Mouse (Mus musculus) forebrain, postnatal 0 days (tissue): ENCODE results near the gene Ndufa12. TPM values are rescaled to one million over a fixed set of nuclear protein-coding genes. Genes with fewer than 3 reads are reported as not detected.

ENCODE experiments used
- ATAC-seq: fragments of 200-750 bp; cut with Nextera tagmentation; 2 replicates; pipeline ENCODE4 v1.8.0; 2017; ENCODE audit warnings: mild to moderate bottlenecking, moderate library complexity
- DNase-seq: peaks from one replicate; pipeline ENCODE4 v3.0.0-alpha.2; 2015
- H3K27ac ChIP-seq: fragments of 300-500 bp; sonication (generic); 2 replicates; pipeline ENCODE4 v1.5.1; 2014; ENCODE audit warnings: low read depth, mild to moderate bottlenecking, antibody characterized with exemption, low read length, moderate library complexity, mixed read lengths
- H3K27me3 ChIP-seq: fragments of 300-500 bp; sonication (generic); 2 replicates; pipeline ENCODE4 v1.6.1; 2014; ENCODE audit warnings: mild to moderate bottlenecking, low read length, mixed read lengths; ENCODE audit not compliant: insufficient read depth
- H3K36me3 ChIP-seq: fragments of 300-500 bp; sonication (generic); 2 replicates; pipeline ENCODE4 v1.6.1; 2014; ENCODE audit warnings: mild to moderate bottlenecking, moderate library complexity; ENCODE audit not compliant: insufficient read depth
- H3K4me1 ChIP-seq: fragments of 300-500 bp; sonication (generic); 2 replicates; pipeline ENCODE4 v1.6.1; 2014; ENCODE audit warnings: antibody characterized with exemption; ENCODE audit not compliant: insufficient read depth
- H3K4me2 ChIP-seq: fragments of 300-500 bp; sonication (generic); 2 replicates; pipeline ENCODE4 v1.6.1; 2014; ENCODE audit warnings: low read depth, mild to moderate bottlenecking, moderate library complexity
- H3K4me3 ChIP-seq: fragments of 300-500 bp; sonication (generic); 2 replicates; pipeline ENCODE4 v1.5.1; 2014; ENCODE audit warnings: low read depth, low read length, mixed read lengths
- H3K9ac ChIP-seq: fragments of 300-500 bp; sonication (generic); 2 replicates; pipeline ENCODE4 v1.6.1; 2014; ENCODE audit warnings: mild to moderate bottlenecking
- H3K9me3 ChIP-seq: fragments of 300-500 bp; sonication (generic); 2 replicates; pipeline ENCODE4 v1.6.1; 2016; ENCODE audit warnings: low read length
- CTCF ChIP-seq: sonication (generic); IDR thresholded peaks from 2 replicates; pipeline ENCODE4 v1.5.1; 2016; ENCODE audit warnings: antibody characterized with exemption, control low read depth, low read depth
- WGBS: fragments of 180-500 bp; shearing (Covaris S2); extraction: QIAGEN DNeasy Blood & Tissue Kit; methylation state at CpG from one replicate; pipeline ENCODE4 v1.1.7; 2014; 5-methylcytosine and 5-hydroxymethylcytosine counted together
- polyA plus RNA-seq: library from polyadenylated mRNA; unstranded; fragments of >200 nt; fragmentation: Nextera tagmentation; extraction: Ambion mirVana; gene quantifications from 2 replicates; pipeline ENCODE4 v1.2.1, GENCODE M21; 2015
- total RNA-seq: library from RNA; depleted of rRNA; stranded (reverse); fragments of >200 nt; gene quantifications from 2 replicates; pipeline ENCODE4 v1.2.3, GENCODE M21; 2014

Gene Ndufa12
- total and polyA plus RNA-seq, 2 experiments from 2014 or later: 220 to 483 TPM

GRCm38 (mm10) chr10:94183199-94183598, 15.3 kb upstream of the Ndufa12 start:
- H3K4me3 ChIP-seq: no peak overlapping the region
- WGBS: 26% methylated on average over 4 of the region's 4 CpGs
- no peaks in the 10 kb centered on the region for H3K27me3 ChIP-seq
- DNase-seq (no peak), ATAC-seq (no peak)
- no peak for TF ChIP-seq CTCF
- no peak overlapping the region for H3K27ac ChIP-seq
- H3K36me3 ChIP-seq: peaks cover 12% of the 10 kb centered on the region; the same call in 1 of the 2 replicates
- H3K9ac ChIP-seq: no peak overlapping the region
- H3K4me2 ChIP-seq: no peak overlapping the region
- H3K4me1 ChIP-seq: no peaks in the 10 kb centered on the region
- H3K9me3 ChIP-seq: no peaks in the 10 kb centered on the region

- Histone ChIP-seq H3K9me3 (no peaks in the 10 kb centered on the region), H3K9ac (no peak overlapping the region), H3K27me3 (no peaks in the 10 kb centered on the region), H3K27ac (no peak overlapping the region), H3K4me3 (no peak overlapping the region), H3K4me1 (no peaks in the 10 kb centered on the region), H3K4me2 (no peak overlapping the region), H3K36me3 (peaks cover 48% of the 10 kb centered on the region)
- no peak for TF ChIP-seq CTCF
- 88% methylated on average over 4 of the region's 4 CpGs for WGBS
- DNase-seq (no peak), ATAC-seq (no peak)
Observed at GRCm38 (mm10) chr10:94204973-94205372, 6.5 kb downstream of the Ndufa12 start.

- DNase-seq: peak; percentile 71
- H3K27me3 ChIP-seq: no peaks in the 10 kb centered on the region
- 55% methylated on average over 6 of the region's 6 CpGs for WGBS
- ATAC-seq: peak; percentile 95
- H3K9ac ChIP-seq: no peak overlapping the region
- TF ChIP-seq CTCF: peak; percentile 85
- peaks cover 26% of the 10 kb centered on the region for H3K36me3 ChIP-seq
- H3K4me1 ChIP-seq: no peaks in the 10 kb centered on the region
- H3K4me2 ChIP-seq: no peak overlapping the region
- no peaks in the 10 kb centered on the region for H3K9me3 ChIP-seq
- no peak overlapping the region for H3K4me3 ChIP-seq
- H3K27ac ChIP-seq: peak overlapping the region; percentile 0; the same call in 1 of the 2 replicates
Observed at GRCm38 (mm10) chr10:94210718-94211618, 12.4 kb downstream of the Ndufa12 start.

- DNase-seq (no peak), ATAC-seq (no peak)
- H3K9me3 ChIP-seq: no peaks in the 10 kb centered on the region
- 57% methylated on average over 2 of the region's 2 CpGs for WGBS
- no peak overlapping the region for H3K9ac ChIP-seq
- no peak for TF ChIP-seq CTCF
- H3K4me3 ChIP-seq: no peak overlapping the region
- H3K4me1 ChIP-seq: no peaks in the 10 kb centered on the region
- no peak overlapping the region for H3K27ac ChIP-seq
- no peaks in the 10 kb centered on the region for H3K27me3 ChIP-seq
- no peak overlapping the region for H3K4me2 ChIP-seq
- H3K36me3 ChIP-seq: peaks cover 20% of the 10 kb centered on the region
Observed at GRCm38 (mm10) chr10:94211725-94212124, 13.2 kb downstream of the Ndufa12 start.

- peak; percentile 18; the same call in 1 of the 2 replicates for ATAC-seq
- no peak overlapping the region for H3K4me2 ChIP-seq
- TF ChIP-seq CTCF: peak; percentile 48; the same call in 1 of the 2 replicates
- 85% methylated on average over 6 of the region's 6 CpGs for WGBS
- no peaks in the 10 kb centered on the region for H3K4me1 ChIP-seq
- no peaks in the 10 kb centered on the region for H3K9me3 ChIP-seq
- H3K36me3 ChIP-seq: peaks cover 5% of the 10 kb centered on the region; the same call in 1 of the 2 replicates
- no peak overlapping the region for H3K27ac ChIP-seq
- H3K9ac ChIP-seq: no peak overlapping the region
- DNase-seq: peak; percentile 18
- H3K4me3 ChIP-seq: no peak overlapping the region
- H3K27me3 ChIP-seq: no peaks in the 10 kb centered on the region
Observed at GRCm38 (mm10) chr10:94225026-94225750, 26.7 kb downstream of the Ndufa12 start.

- no peaks in the 10 kb centered on the region for H3K27me3 ChIP-seq
- 18% methylated on average over 19 of the region's 19 CpGs for WGBS
- H3K36me3 ChIP-seq: no peaks in the 10 kb centered on the region
- H3K4me2 ChIP-seq: peak overlapping the region; percentile 39
- no peak overlapping the region for H3K4me3 ChIP-seq
- peak; percentile 93 for ATAC-seq
- peaks cover 9% of the 10 kb centered on the region; the same call in 1 of the 2 replicates for H3K4me1 ChIP-seq
- DNase-seq: peak; percentile 81
- no peaks in the 10 kb centered on the region for H3K9me3 ChIP-seq
- no peak for TF ChIP-seq CTCF
- no peak overlapping the region for H3K9ac ChIP-seq
- no peak overlapping the region for H3K27ac ChIP-seq
Observed at GRCm38 (mm10) chr10:94230172-94230981, 31.9 kb downstream of the Ndufa12 start.
